Mouse (Mus musculus) ES-E14 (cell line): ENCODE data around the gene Wnt3.

Experiments
- CHD2 ChIP-seq: IDR thresholded peaks from 2 replicates; pipeline ENCODE4 v1.6.1; 2014; ENCODE audit warnings: mild to moderate bottlenecking, low read depth, low read length, inconsistent platforms
- ZNF384 ChIP-seq: IDR thresholded peaks from 2 replicates; pipeline ENCODE4 v1.6.1; 2012; ENCODE audit warnings: low read depth, low read length, inconsistent platforms

GRCm38 (mm10) chr11:103852590-103853283 lies 78.8 kb downstream of the Wnt3 start:
- TF ChIP-seq CHD2: no peak
- TF ChIP-seq ZNF384: no peak
